In the genomic region with DNA sequence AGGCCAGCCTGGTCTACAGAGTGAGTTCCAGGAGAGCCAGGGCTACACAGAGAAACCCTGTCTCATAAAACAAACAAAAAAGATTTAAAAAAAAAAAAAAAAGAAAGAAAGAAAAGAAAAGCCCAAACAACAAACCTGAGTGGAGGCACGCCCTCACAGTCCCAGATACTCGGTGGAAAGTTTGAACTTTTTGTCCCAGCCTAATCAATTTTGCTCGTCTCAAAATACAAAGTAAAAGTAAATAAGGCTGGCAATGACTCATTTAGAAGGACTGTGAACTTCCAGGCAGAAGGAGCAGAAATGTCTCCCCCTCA, we compare ENCODE assay signal across 8 mouse cellular contexts. TPM values are rescaled to one million over a fixed set of nuclear protein-coding genes. Genes with fewer than 3 reads are reported as not detected.
A peak's percentile ranks its signal among the peaks of the same experiment; 100 is the strongest.
DNase-seq lines count a peak whose midpoint lies in the region; ATAC-seq lines count a peak whose summit lies in the region.

No protein-coding gene starts in this region.

- H3K4me2 ChIP-seq in kidney, embryonic 14.5 days (replicated peaks; ENCODE audit: low read depth, low read length), result peak overlapping the region; percentile 95
- peak overlapping the region; percentile 96 for H3K4me2 ChIP-seq in hindbrain, embryonic 16.5 days (ENCODE audit: low read length)
- peak overlapping the region; percentile 95 for H3K4me2 ChIP-seq in midbrain, embryonic 14.5 days (ENCODE audit: low read length)

- no peak overlapping the region for H3K27ac ChIP-seq in kidney, embryonic 14.5 days (ENCODE audit: low read depth, low read length)
- peak overlapping the region; percentile 94 for H3K27ac ChIP-seq in hindbrain, embryonic 16.5 days (ENCODE audit: low read depth, low read length)
- peak overlapping the region; percentile 93; the same call in 1 of the 2 replicates for H3K27ac ChIP-seq in midbrain, embryonic 14.5 days (replicated peaks; ENCODE audit: low read depth, low read length)

- H3K4me1 ChIP-seq in kidney, embryonic 14.5 days (ENCODE audit: control insufficient read depth, insufficient read depth, low read length), result peaks cover 9% of the 10 kb centered on the region
- H3K4me1 ChIP-seq in hindbrain, embryonic 16.5 days (ENCODE audit: control insufficient read depth, insufficient read depth, low read depth, low read length), result peaks cover 4% of the 10 kb centered on the region
- H3K4me1 ChIP-seq in midbrain, embryonic 14.5 days (ENCODE audit: control insufficient read depth, insufficient read depth, low read length), result no peaks in the 10 kb centered on the region

- no peaks in the 10 kb centered on the region for H3K27me3 ChIP-seq in kidney, embryonic 14.5 days (ENCODE audit: control insufficient read depth, insufficient read depth, low read length)
- H3K27me3 ChIP-seq in hindbrain, embryonic 16.5 days (replicated peaks; ENCODE audit: control insufficient read depth, insufficient read depth, low read length), result no peaks in the 10 kb centered on the region
- H3K27me3 ChIP-seq in midbrain, embryonic 14.5 days (ENCODE audit: control insufficient read depth, insufficient read depth, low read length), result no peaks in the 10 kb centered on the region

- peak overlapping the region; percentile 73; the same call in 1 of the 2 replicates for H3K9ac ChIP-seq in kidney, embryonic 14.5 days (ENCODE audit: low read depth, low read length)
- H3K9ac ChIP-seq in hindbrain, embryonic 16.5 days (ENCODE audit: low read depth, low read length), result peak overlapping the region; percentile 83
- H3K9ac ChIP-seq in midbrain, embryonic 14.5 days (replicated peaks; ENCODE audit: low read length), result peak overlapping the region; percentile 73; the same call in 1 of the 2 replicates

- H3K36me3 ChIP-seq in kidney, embryonic 14.5 days (ENCODE audit: control insufficient read depth, insufficient read depth, low read length), result peaks cover 7% of the 10 kb centered on the region; the same call in 1 of the 2 replicates
- H3K36me3 ChIP-seq in hindbrain, embryonic 16.5 days (ENCODE audit: control insufficient read depth, insufficient read depth, low read length), result peaks cover 25% of the 10 kb centered on the region
- peaks cover 70% of the 10 kb centered on the region for H3K36me3 ChIP-seq in midbrain, embryonic 14.5 days (ENCODE audit: control insufficient read depth, insufficient read depth, low read length)

- no peak for DNase-seq in kidney, adult 8-10 months
- DNase-seq in c-Kit-positive CD71-positive TER-119-positive erythroid progenitor cells, embryonic 14.5 days (ENCODE audit: low spot score), result peak; percentile 39
- DNase-seq in midbrain, embryonic 14.5 days, result no peak
- DNase-seq in right cerebral cortex, postnatal 36 days (ENCODE audit: low spot score in 2 of 2), result no peak
- DNase-seq in frontal cortex, adult 2 months (ENCODE audit: extremely low spot score in 1 of 2, low spot score in 1 of 2), result no peak
- DNase-seq in natural killer cell, adult 2 months (ENCODE audit: low spot score in 2 of 2), result no peak

- H3K4me3 ChIP-seq in kidney, embryonic 14.5 days (ENCODE audit: low read length), result peak overlapping the region; percentile 54
- peak overlapping the region; percentile 59 for H3K4me3 ChIP-seq in hindbrain, embryonic 16.5 days (ENCODE audit: low read length)
- peak overlapping the region; percentile 53 for H3K4me3 ChIP-seq in midbrain, embryonic 14.5 days (replicated peaks; ENCODE audit: low read depth, low read length)

- no peaks in the 10 kb centered on the region for H3K9me3 ChIP-seq in kidney, embryonic 14.5 days (ENCODE audit: control insufficient read depth, low read length)
- H3K9me3 ChIP-seq in hindbrain, embryonic 16.5 days (ENCODE audit: control insufficient read depth, low read length), result no peaks in the 10 kb centered on the region
- H3K9me3 ChIP-seq in midbrain, embryonic 14.5 days (ENCODE audit: control insufficient read depth, low read length), result no peaks in the 10 kb centered on the region

- no peak for ATAC-seq in kidney, embryonic 14.5 days (ENCODE audit: low FRiP score, low TSS enrichment)
- no peak for ATAC-seq in hindbrain, embryonic 16.5 days
- no peak for ATAC-seq in midbrain, embryonic 14.5 days (ENCODE audit: low FRiP score, low TSS enrichment)

- 16% methylated on average over 3 of the region's 3 CpGs for WGBS in kidney, embryonic 14.5 days
- 39% methylated on average over 3 of the region's 3 CpGs for WGBS in hindbrain, embryonic 16.5 days
- 64% methylated on average over 3 of the region's 3 CpGs for WGBS in midbrain, embryonic 14.5 days

RNA-seq across cellular contexts. Expression of a gene that starts 1.0 kb away (rescaled TPM):
- polyA plus RNA-seq in kidney, embryonic 14.5 days (2014; fragmentation: Nextera tagmentation; extraction: Ambion mirVana), result 16.7 and 19.2 TPM in 2 replicates
- 20.3 and 22.9 TPM in 2 replicates for polyA plus RNA-seq in hindbrain, embryonic 16.5 days (2015; fragmentation: Nextera tagmentation; extraction: Ambion mirVana)
- polyA plus RNA-seq in midbrain, embryonic 14.5 days (2014; fragmentation: Nextera tagmentation; extraction: Ambion mirVana), result 18.7 and 22.8 TPM in 2 replicates
- 33.9 and 40.0 TPM in 2 replicates for polyA plus RNA-seq in frontal cortex, adult 2 months (2012; rRNA removed)

RNA-seq across cellular contexts. Expression of a gene that starts 9.4 kb away (rescaled TPM):
- polyA plus RNA-seq in kidney, embryonic 14.5 days (2014; fragmentation: Nextera tagmentation; extraction: Ambion mirVana), result 10.8 and 13.2 TPM in 2 replicates
- 104 and 114 TPM in 2 replicates for polyA plus RNA-seq in hindbrain, embryonic 16.5 days (2015; fragmentation: Nextera tagmentation; extraction: Ambion mirVana)
- 102 and 106 TPM in 2 replicates for polyA plus RNA-seq in midbrain, embryonic 14.5 days (2014; fragmentation: Nextera tagmentation; extraction: Ambion mirVana)
- 206 and 213 TPM in 2 replicates for polyA plus RNA-seq in frontal cortex, adult 2 months (2012; rRNA removed)

RNA-seq across cellular contexts. Expression of a gene that starts 9.5 kb away (rescaled TPM):
- 1.5 and 1.9 TPM in 2 replicates for polyA plus RNA-seq in kidney, embryonic 14.5 days (2014; fragmentation: Nextera tagmentation; extraction: Ambion mirVana)
- polyA plus RNA-seq in hindbrain, embryonic 16.5 days (2015; fragmentation: Nextera tagmentation; extraction: Ambion mirVana), result 24.9 and 31.1 TPM in 2 replicates
- polyA plus RNA-seq in midbrain, embryonic 14.5 days (2014; fragmentation: Nextera tagmentation; extraction: Ambion mirVana), result 3.2 and 4.0 TPM in 2 replicates
- 105 and 116 TPM in 2 replicates for polyA plus RNA-seq in frontal cortex, adult 2 months (2012; rRNA removed)

RNA-seq across cellular contexts. Expression of a gene that starts 20.4 kb away (rescaled TPM):
- polyA plus RNA-seq in kidney, embryonic 14.5 days (2014; fragmentation: Nextera tagmentation; extraction: Ambion mirVana), result 0.43 and 0.80 TPM in 2 replicates
- polyA plus RNA-seq in hindbrain, embryonic 16.5 days (2015; fragmentation: Nextera tagmentation; extraction: Ambion mirVana), result 12.0 and 14.9 TPM in 2 replicates
- 21.8 and 24.7 TPM in 2 replicates for polyA plus RNA-seq in midbrain, embryonic 14.5 days (2014; fragmentation: Nextera tagmentation; extraction: Ambion mirVana)
- 0.97 and 1.2 TPM in 2 replicates for polyA plus RNA-seq in frontal cortex, adult 2 months (2012; rRNA removed)

RNA-seq across cellular contexts. Expression of a gene that starts 20.7 kb away (rescaled TPM):
- polyA plus RNA-seq in kidney, embryonic 14.5 days (2014; fragmentation: Nextera tagmentation; extraction: Ambion mirVana), result 81.1 and 99.0 TPM in 2 replicates
- polyA plus RNA-seq in hindbrain, embryonic 16.5 days (2015; fragmentation: Nextera tagmentation; extraction: Ambion mirVana), result 98.0 and 105 TPM in 2 replicates
- 122 and 133 TPM in 2 replicates for polyA plus RNA-seq in midbrain, embryonic 14.5 days (2014; fragmentation: Nextera tagmentation; extraction: Ambion mirVana)
- polyA plus RNA-seq in frontal cortex, adult 2 months (2012; rRNA removed), result 24.8 and 27.8 TPM in 2 replicates
